Mouse (Mus musculus): Measurements from ENCODE around the gene Kcng3. TPM values are rescaled to one million over a fixed set of nuclear protein-coding genes. Genes with fewer than 3 reads are reported as not detected.

The Kcng3 gene
- polyA plus RNA-seq, 1 experiment from 2014 or later = not detected

DNA sequence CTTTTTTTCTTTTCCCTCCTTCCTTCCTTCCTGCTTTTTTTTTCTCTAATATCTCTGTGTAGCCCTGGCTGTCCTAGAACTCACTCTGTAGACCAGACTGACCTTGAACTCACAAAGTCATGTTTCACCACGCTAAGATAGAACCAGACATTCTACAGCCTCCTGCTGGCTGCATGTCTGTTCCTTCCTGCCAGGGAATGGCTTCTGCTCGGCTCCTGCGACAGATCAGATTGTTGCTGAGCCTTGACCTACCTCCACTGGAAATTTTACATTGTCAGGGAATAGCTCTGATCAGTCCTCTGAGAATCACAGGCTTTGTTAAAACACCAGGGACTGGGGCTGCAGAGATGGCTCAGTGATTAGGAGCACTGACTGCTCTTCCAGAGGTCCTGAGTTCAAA, 24.0 kb upstream of the Kcng3 start:
- 71% methylated on average over 3 of the region's 3 CpGs for WGBS
- ATAC-seq (replicated peaks; ENCODE audit: extremely low read depth, insufficient read depth, low FRiP score) = no peak

GRCm38 (mm10) chr17:83654651-83655136, 23.0 kb upstream of the Kcng3 start:
- peak; percentile 41; the same call in 1 of the 2 replicates for ATAC-seq (replicated peaks; ENCODE audit: extremely low read depth, insufficient read depth, low FRiP score)
- Histone ChIP-seq H3K4me1 (ENCODE audit: control insufficient read depth, insufficient read depth, low read length) (no peaks in the 10 kb centered on the region), H3K4me2 (ENCODE audit: low read depth, low read length) (no peak overlapping the region), H3K36me3 (ENCODE audit: control insufficient read depth, insufficient read depth) (no peaks in the 10 kb centered on the region), H3K4me3 (ENCODE audit: low read length) (no peak overlapping the region), H3K9ac (ENCODE audit: low read length) (no peak overlapping the region), H3K27me3 (ENCODE audit: control insufficient read depth, insufficient read depth, low read length) (no peaks in the 10 kb centered on the region), H3K9me3 (replicated peaks; ENCODE audit: control insufficient read depth, low read length) (no peaks in the 10 kb centered on the region), H3K27ac (ENCODE audit: low read length) (peak overlapping the region; percentile 2; the same call in 1 of the 2 replicates)
- 53% methylated on average over 13 of the region's 13 CpGs for WGBS

More for the DNA sequence above, 24.0 kb upstream of the Kcng3 start:
- Histone ChIP-seq H3K4me1 (ENCODE audit: control insufficient read depth, insufficient read depth, low read length) (no peaks in the 10 kb centered on the region), H3K27ac (ENCODE audit: low read length) (no peak overlapping the region), H3K27me3 (ENCODE audit: control insufficient read depth, insufficient read depth, low read length) (no peaks in the 10 kb centered on the region), H3K4me3 (ENCODE audit: low read length) (no peak overlapping the region), H3K36me3 (ENCODE audit: control insufficient read depth, insufficient read depth) (no peaks in the 10 kb centered on the region), H3K4me2 (ENCODE audit: low read depth, low read length) (no peak overlapping the region), H3K9me3 (replicated peaks; ENCODE audit: control insufficient read depth, low read length) (0 out of 2 replicates have a peak, but pooled peaks cover 2% of the 10 kb centered on the region), H3K9ac (ENCODE audit: low read length) (no peak overlapping the region)

GRCm38 (mm10) chr17:83653635-83654034, 21.9 kb upstream of the Kcng3 start:
- H3K9ac ChIP-seq (ENCODE audit: low read length) = no peak overlapping the region
- WGBS = 95% methylated on average over 3 of the region's 3 CpGs
- no peak for ATAC-seq (replicated peaks; ENCODE audit: extremely low read depth, insufficient read depth, low FRiP score)

GRCm38 (mm10) chr17:83650932-83651682, 19.4 kb upstream of the Kcng3 start:
- no peaks in the 10 kb centered on the region for H3K27me3 ChIP-seq (ENCODE audit: control insufficient read depth, insufficient read depth, low read length)
- H3K27ac ChIP-seq (ENCODE audit: low read length) = no peak overlapping the region
- H3K4me2 ChIP-seq (ENCODE audit: low read depth, low read length) = no peak overlapping the region
- H3K36me3 ChIP-seq (ENCODE audit: control insufficient read depth, insufficient read depth) = no peaks in the 10 kb centered on the region
- WGBS = 73% methylated on average over 7 of the region's 7 CpGs
- H3K9me3 ChIP-seq (replicated peaks; ENCODE audit: control insufficient read depth, low read length) = no peaks in the 10 kb centered on the region
- no peaks in the 10 kb centered on the region for H3K4me1 ChIP-seq (ENCODE audit: control insufficient read depth, insufficient read depth, low read length)
- ATAC-seq (replicated peaks; ENCODE audit: extremely low read depth, insufficient read depth, low FRiP score) = no peak
- no peak overlapping the region for H3K9ac ChIP-seq (ENCODE audit: low read length)
- no peak overlapping the region for H3K4me3 ChIP-seq (ENCODE audit: low read length)

More at GRCm38 (mm10) chr17:83653635-83654034, 21.9 kb upstream of the Kcng3 start:
- H3K27ac ChIP-seq (ENCODE audit: low read length) = no peak overlapping the region
- no peaks in the 10 kb centered on the region for H3K4me1 ChIP-seq (ENCODE audit: control insufficient read depth, insufficient read depth, low read length)
- no peaks in the 10 kb centered on the region for H3K36me3 ChIP-seq (ENCODE audit: control insufficient read depth, insufficient read depth)
- no peak overlapping the region for H3K4me2 ChIP-seq (ENCODE audit: low read depth, low read length)
- no peaks in the 10 kb centered on the region for H3K27me3 ChIP-seq (ENCODE audit: control insufficient read depth, insufficient read depth, low read length)
- no peaks in the 10 kb centered on the region for H3K9me3 ChIP-seq (replicated peaks; ENCODE audit: control insufficient read depth, low read length)
- H3K4me3 ChIP-seq (ENCODE audit: low read length) = no peak overlapping the region

- Histone ChIP-seq H3K4me3 (ENCODE audit: low read length) (no peak overlapping the region), H3K27me3 (ENCODE audit: control insufficient read depth, insufficient read depth, low read length) (no peaks in the 10 kb centered on the region), H3K9ac (ENCODE audit: low read length) (no peak overlapping the region), H3K4me2 (ENCODE audit: low read depth, low read length) (no peak overlapping the region), H3K27ac (ENCODE audit: low read length) (no peak overlapping the region), H3K4me1 (ENCODE audit: control insufficient read depth, insufficient read depth, low read length) (no peaks in the 10 kb centered on the region), H3K9me3 (replicated peaks; ENCODE audit: control insufficient read depth, low read length) (no peaks in the 10 kb centered on the region), H3K36me3 (ENCODE audit: control insufficient read depth, insufficient read depth) (no peaks in the 10 kb centered on the region)
- ATAC-seq (replicated peaks; ENCODE audit: extremely low read depth, insufficient read depth, low FRiP score) = no peak
- 97% methylated on average over 3 of the region's 3 CpGs for WGBS
These were observed 18.3 kb upstream of the Kcng3 start for GRCm38 (mm10) chr17:83649986-83650385.

DNA sequence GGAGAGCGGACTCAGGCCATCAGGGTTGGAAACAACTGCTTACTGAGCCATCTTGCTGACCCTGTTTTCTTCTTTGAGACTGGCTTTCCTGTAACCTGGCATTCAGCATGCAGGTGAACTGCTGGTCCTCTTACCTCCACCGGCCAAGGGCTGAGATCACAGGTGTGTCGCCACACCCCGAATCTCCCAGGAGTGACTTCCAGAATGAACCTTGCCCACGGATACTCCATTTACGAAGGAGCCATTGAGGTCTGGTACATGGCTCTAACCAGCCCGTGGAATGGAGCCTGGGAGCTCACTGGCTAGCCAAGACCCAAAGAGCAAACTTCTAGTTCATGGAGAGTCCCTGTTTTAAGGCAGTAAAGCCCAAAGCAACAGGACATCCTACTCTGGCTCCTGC, 15.7 kb upstream of the Kcng3 start:
- Histone ChIP-seq H3K27ac (ENCODE audit: low read length) (no peak overlapping the region), H3K9ac (ENCODE audit: low read length) (no peak overlapping the region), H3K4me1 (ENCODE audit: control insufficient read depth, insufficient read depth, low read length) (no peaks in the 10 kb centered on the region), H3K9me3 (replicated peaks; ENCODE audit: control insufficient read depth, low read length) (no peaks in the 10 kb centered on the region), H3K4me2 (ENCODE audit: low read depth, low read length) (no peak overlapping the region), H3K4me3 (ENCODE audit: low read length) (no peak overlapping the region), H3K27me3 (ENCODE audit: control insufficient read depth, insufficient read depth, low read length) (no peaks in the 10 kb centered on the region), H3K36me3 (ENCODE audit: control insufficient read depth, insufficient read depth) (no peaks in the 10 kb centered on the region)
- WGBS = 93% methylated on average over 7 of the region's 7 CpGs
- ATAC-seq (replicated peaks; ENCODE audit: extremely low read depth, insufficient read depth, low FRiP score) = no peak

DNA sequence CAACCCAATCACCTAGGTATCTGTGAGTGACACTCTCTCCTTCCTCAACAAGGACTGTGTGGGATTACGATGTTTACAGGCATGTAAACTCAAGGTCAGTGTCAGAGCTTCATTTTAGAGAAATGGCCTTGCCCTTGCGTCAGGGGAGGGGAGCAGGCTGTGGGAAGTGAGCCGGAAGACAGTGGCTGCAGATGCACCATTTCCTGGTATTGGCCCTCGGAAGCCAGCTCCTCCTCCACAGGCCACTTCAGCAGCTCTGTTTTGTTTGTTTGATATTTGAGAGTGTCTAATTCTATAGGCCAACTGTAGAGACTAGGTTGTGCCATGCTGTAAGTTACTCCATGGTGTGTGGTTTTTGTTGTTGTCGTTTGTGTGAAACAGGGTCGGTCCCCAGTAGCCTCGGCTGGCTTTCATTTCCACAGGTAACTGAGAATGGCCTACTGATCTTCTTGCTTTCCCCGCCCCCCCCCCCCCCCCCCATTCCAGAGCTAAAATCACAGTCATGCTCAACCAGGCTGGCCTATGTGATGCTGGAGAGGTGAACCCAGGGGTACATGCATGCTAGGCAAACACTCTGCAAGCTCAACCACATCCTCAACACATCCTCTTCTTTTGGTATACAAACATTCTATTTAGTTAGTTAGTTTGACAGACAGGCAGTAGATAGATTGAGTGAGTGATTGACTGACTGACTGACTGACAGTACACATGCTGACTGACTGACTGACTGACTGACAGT, 14.9 kb upstream of the Kcng3 start:
- H3K4me3 ChIP-seq (ENCODE audit: low read length) = no peak overlapping the region
- H3K36me3 ChIP-seq (ENCODE audit: control insufficient read depth, insufficient read depth) = no peaks in the 10 kb centered on the region
- no peaks in the 10 kb centered on the region for H3K4me1 ChIP-seq (ENCODE audit: control insufficient read depth, insufficient read depth, low read length)
- WGBS = 74% methylated on average over 7 of the region's 8 CpGs
- H3K9me3 ChIP-seq (replicated peaks; ENCODE audit: control insufficient read depth, low read length) = no peaks in the 10 kb centered on the region
- no peaks in the 10 kb centered on the region for H3K27me3 ChIP-seq (ENCODE audit: control insufficient read depth, insufficient read depth, low read length)
- ATAC-seq (replicated peaks; ENCODE audit: extremely low read depth, insufficient read depth, low FRiP score) = no peak
- H3K9ac ChIP-seq (ENCODE audit: low read length) = no peak overlapping the region
- H3K27ac ChIP-seq (ENCODE audit: low read length) = no peak overlapping the region
- no peak overlapping the region for H3K4me2 ChIP-seq (ENCODE audit: low read depth, low read length)

DNA sequence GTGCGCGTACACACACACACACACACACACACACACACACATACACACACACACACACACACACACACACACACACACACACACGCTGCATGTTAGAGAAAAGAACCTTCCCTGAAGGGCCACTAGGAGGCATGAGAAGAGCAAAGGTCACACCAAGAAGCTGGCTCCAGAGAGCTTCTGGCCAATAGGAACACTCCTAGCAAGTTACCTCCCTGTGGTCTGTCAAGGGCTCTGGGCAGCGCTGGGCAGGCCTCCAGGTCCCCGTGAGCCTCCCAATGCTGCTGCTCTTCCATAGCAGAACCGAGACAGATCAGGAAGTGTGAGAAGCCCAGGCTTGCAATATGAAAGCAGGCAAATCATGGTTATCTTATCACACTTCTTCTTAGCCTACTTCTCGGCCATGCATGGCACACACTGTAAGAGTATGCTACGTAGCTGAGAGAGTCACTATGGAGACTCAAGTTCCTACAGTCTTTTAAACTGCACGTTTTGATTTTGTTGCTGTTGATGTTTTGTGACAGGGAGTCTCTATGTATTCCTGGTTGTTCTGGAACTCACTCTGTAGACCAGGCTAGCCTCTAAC, 13.6 kb upstream of the Kcng3 start:
- H3K9ac ChIP-seq (ENCODE audit: low read length) = no peak overlapping the region
- H3K4me2 ChIP-seq (ENCODE audit: low read depth, low read length) = no peak overlapping the region
- ATAC-seq (replicated peaks; ENCODE audit: extremely low read depth, insufficient read depth, low FRiP score) = peak; percentile 67
- no peaks in the 10 kb centered on the region for H3K27me3 ChIP-seq (ENCODE audit: control insufficient read depth, insufficient read depth, low read length)
- no peaks in the 10 kb centered on the region for H3K36me3 ChIP-seq (ENCODE audit: control insufficient read depth, insufficient read depth)
- H3K27ac ChIP-seq (ENCODE audit: low read length) = no peak overlapping the region
- WGBS = 37% methylated on average over 8 of the region's 9 CpGs
- H3K4me1 ChIP-seq (ENCODE audit: control insufficient read depth, insufficient read depth, low read length) = no peaks in the 10 kb centered on the region
- H3K9me3 ChIP-seq (replicated peaks; ENCODE audit: control insufficient read depth, low read length) = no peaks in the 10 kb centered on the region
- no peak overlapping the region for H3K4me3 ChIP-seq (ENCODE audit: low read length)

GRCm38 (mm10) chr17:83637393-83637792, 5.7 kb upstream of the Kcng3 start:
- Histone ChIP-seq H3K4me1 (ENCODE audit: control insufficient read depth, insufficient read depth, low read length) (peaks cover 6% of the 10 kb centered on the region), H3K4me2 (ENCODE audit: low read depth, low read length) (no peak overlapping the region), H3K36me3 (ENCODE audit: control insufficient read depth, insufficient read depth) (no peaks in the 10 kb centered on the region), H3K27me3 (ENCODE audit: control insufficient read depth, insufficient read depth, low read length) (peaks cover 7% of the 10 kb centered on the region), H3K9me3 (replicated peaks; ENCODE audit: control insufficient read depth, low read length) (no peaks in the 10 kb centered on the region), H3K27ac (ENCODE audit: low read length) (no peak overlapping the region), H3K9ac (ENCODE audit: low read length) (no peak overlapping the region), H3K4me3 (ENCODE audit: low read length) (no peak overlapping the region)
- no peak for ATAC-seq (replicated peaks; ENCODE audit: extremely low read depth, insufficient read depth, low FRiP score)
- WGBS = 70% methylated on average over 2 of the region's 2 CpGs

Data from heart, embryonic 16.5 days (tissue).